Mouse (Mus musculus) frontal cortex, postnatal 25 days (tissue): ENCODE data around the gene Accsl.

Experiments
- DNase-seq, 2 experiments: peaks; one replicate each; pipeline ENCODE4 v3.0.0; 2022; ENCODE audit warnings: low spot score in 2 of 2

The Accsl gene

GRCm38 (mm10) chr2:93874606-93875005, 5.6 kb upstream of the Accsl start:
- DNase-seq = no peak

GRCm38 (mm10) chr2:93874227-93874514, 5.2 kb upstream of the Accsl start:
- no peak for DNase-seq

- no peak for DNase-seq
These were observed 4.7 kb upstream of the Accsl start for GRCm38 (mm10) chr2:93873449-93874226.

GRCm38 (mm10) chr2:93872257-93872656, 3.3 kb upstream of the Accsl start:
- DNase-seq = no peak

GRCm38 (mm10) chr2:93871411-93871925, 2.5 kb upstream of the Accsl start:
- DNase-seq = no peak

- DNase-seq = peak; percentile 61 to 73
These were observed 1.9 kb upstream of the Accsl start for GRCm38 (mm10) chr2:93870842-93871241.

- no peak for DNase-seq
These were observed 391 bp downstream of the Accsl start for GRCm38 (mm10) chr2:93868566-93868965.

- DNase-seq = no peak
These were observed 5.7 kb downstream of the Accsl start for GRCm38 (mm10) chr2:93863229-93863628.

GRCm38 (mm10) chr2:93858845-93859244, 10.1 kb downstream of the Accsl start:
- no peak for DNase-seq

GRCm38 (mm10) chr2:93851303-93851702, 17.7 kb downstream of the Accsl start:
- DNase-seq = no peak

GRCm38 (mm10) chr2:93850317-93850944, 18.5 kb downstream of the Accsl start:
- DNase-seq = no peak

- peak; percentile 20 to 38 for DNase-seq
These were observed 19.4 kb downstream of the Accsl start, which contains the start of gene Accs for GRCm38 (mm10) chr2:93849505-93850089. Accs (minus strand) TSS chr2:93849943.

GRCm38 (mm10) chr2:93841349-93841748, 27.6 kb downstream of the Accsl start:
- no peak for DNase-seq

- no peak for DNase-seq
These were observed 28.8 kb downstream of the Accsl start for GRCm38 (mm10) chr2:93840109-93840508.

- DNase-seq = no peak
These were observed 30.0 kb downstream of the Accsl start for GRCm38 (mm10) chr2:93838931-93839330.

GRCm38 (mm10) chr2:93836232-93836785, 32.6 kb downstream of the Accsl start:
- DNase-seq = no peak

- DNase-seq = no peak
These were observed 33.4 kb downstream of the Accsl start for GRCm38 (mm10) chr2:93835596-93835995.

GRCm38 (mm10) chr2:93823519-93823918, 45.4 kb downstream of the Accsl start:
- DNase-seq = no peak

- DNase-seq = peak; percentile 83 to 94
These were observed 46.8 kb downstream of the Accsl start, which contains the start of gene Ext2 for GRCm38 (mm10) chr2:93822045-93822749. Ext2 (minus strand) TSS chr2:93822568.

- DNase-seq = no peak
These were observed 51.2 kb downstream of the Accsl start for GRCm38 (mm10) chr2:93817791-93818190.

- no peak for DNase-seq
These were observed 55.6 kb downstream of the Accsl start for GRCm38 (mm10) chr2:93813343-93813742.

- no peak for DNase-seq
These were observed 57.1 kb downstream of the Accsl start for GRCm38 (mm10) chr2:93811812-93812211.
